Mouse (Mus musculus) intestine, postnatal 0 days (tissue): ENCODE measurements around the gene Spout1. TPM values are rescaled to one million over a fixed set of nuclear protein-coding genes. Genes with fewer than 3 reads are reported as not detected.

Source experiments
- ATAC-seq: fragments of 200-750 bp; cut with Nextera tagmentation; 2 replicates; pipeline ENCODE4 v1.8.0; 2017; ENCODE audit warnings: mild to moderate bottlenecking, moderate TSS enrichment, moderate library complexity
- H3K27ac ChIP-seq: fragments of 300-500 bp; sonication (generic); 2 replicates; pipeline ENCODE4 v1.5.1; 2014; ENCODE audit warnings: mild to moderate bottlenecking, low read depth, low read length, moderate library complexity
- H3K27me3 ChIP-seq: fragments of 300-500 bp; sonication (generic); replicated peaks from 2 replicates; pipeline ENCODE4 v1.6.1; 2014; ENCODE audit warnings: low read length, mixed read lengths; ENCODE audit not compliant: control insufficient read depth, insufficient read depth
- H3K36me3 ChIP-seq: fragments of 300-500 bp; sonication (generic); 2 replicates; pipeline ENCODE4 v1.6.1; 2014; ENCODE audit warnings: mild to moderate bottlenecking, moderate library complexity; ENCODE audit not compliant: control insufficient read depth, insufficient read depth
- H3K4me1 ChIP-seq: fragments of 300-500 bp; sonication (generic); replicated peaks from 2 replicates; pipeline ENCODE4 v1.6.1; 2014; ENCODE audit warnings: antibody characterized with exemption, low read length, mixed read lengths; ENCODE audit not compliant: control insufficient read depth, insufficient read depth
- H3K4me2 ChIP-seq: fragments of 300-500 bp; sonication (generic); replicated peaks from 2 replicates; pipeline ENCODE4 v1.6.1; 2014; ENCODE audit warnings: low read depth, mild to moderate bottlenecking, moderate library complexity
- H3K4me3 ChIP-seq: fragments of 300-500 bp; sonication (generic); 2 replicates; pipeline ENCODE4 v1.5.1; 2014; ENCODE audit warnings: low read depth, low read length
- H3K9ac ChIP-seq: fragments of 300-500 bp; sonication (generic); 2 replicates; pipeline ENCODE4 v1.6.1; 2014; ENCODE audit warnings: mild to moderate bottlenecking, low read depth, low read length
- H3K9me3 ChIP-seq: fragments of 300-500 bp; sonication (generic); 2 replicates; pipeline ENCODE4 v1.6.1; 2016; ENCODE audit warnings: mixed run types; ENCODE audit not compliant: control insufficient read depth
- CTCF ChIP-seq: sonication (generic); IDR thresholded peaks from 2 replicates; pipeline ENCODE4 v1.5.1; 2016; ENCODE audit warnings: low read depth, mild to moderate bottlenecking, control low read depth, antibody characterized with exemption, moderate library complexity
- WGBS: fragments of 180-500 bp; shearing (Covaris S2); extraction: QIAGEN DNeasy Blood & Tissue Kit; methylation state at CpG from one replicate; pipeline ENCODE4 v1.1.7; 2014; 5-methylcytosine and 5-hydroxymethylcytosine counted together
- polyA plus RNA-seq: library from polyadenylated mRNA; unstranded; fragments of >200 nt; fragmentation: Nextera tagmentation; extraction: Ambion mirVana; gene quantifications from 2 replicates; pipeline ENCODE4 v1.2.1, GENCODE M21; 2015

The Spout1 gene
- 17.3 and 18.7 TPM in 2 replicates for polyA plus RNA-seq

GRCm38 (mm10) chr2:30177700-30178675 is at the start of gene Spout1:
Spout1 (minus strand) TSS chr2:30178459.
- Histone ChIP-seq H3K4me3 (peak within 1 kb of the TSS; percentile 56), H3K4me1 (no peaks in the 10 kb centered on the region; the same call in 1 of the 2 replicates), H3K36me3 (peaks cover 35% of the 10 kb centered on the region), H3K4me2 (peak within 1 kb of the TSS; percentile 66), H3K9ac (peak within 1 kb of the TSS; percentile 48), H3K27ac (no peak within 1 kb of the TSS), H3K27me3 (no peaks in the 10 kb centered on the region), H3K9me3 (no peaks in the 10 kb centered on the region)
- TF ChIP-seq CTCF = no peak
- ATAC-seq = peak; percentile 96
- 1% methylated on average over 52 of the region's 54 CpGs for WGBS

- H3K4me1 ChIP-seq = no peaks in the 10 kb centered on the region
- no peak for TF ChIP-seq CTCF
- 91% methylated on average over 5 of the region's 5 CpGs for WGBS
- no peak overlapping the region for H3K27ac ChIP-seq
- no peaks in the 10 kb centered on the region for H3K27me3 ChIP-seq
- ATAC-seq = no peak
- no peak overlapping the region for H3K9ac ChIP-seq
- H3K4me3 ChIP-seq = no peak overlapping the region
- H3K4me2 ChIP-seq = no peak overlapping the region
- no peaks in the 10 kb centered on the region for H3K36me3 ChIP-seq
- H3K9me3 ChIP-seq = no peaks in the 10 kb centered on the region
Observed at GRCm38 (mm10) chr2:30216293-30216692, 38.0 kb upstream of the Spout1 start.

- no peaks in the 10 kb centered on the region for H3K27me3 ChIP-seq
- no peak for ATAC-seq
- H3K4me3 ChIP-seq = no peak overlapping the region
- no peaks in the 10 kb centered on the region for H3K4me1 ChIP-seq
- no peak overlapping the region for H3K9ac ChIP-seq
- H3K27ac ChIP-seq = no peak overlapping the region
- H3K9me3 ChIP-seq = no peaks in the 10 kb centered on the region
- no peaks in the 10 kb centered on the region for H3K36me3 ChIP-seq
- no peak for TF ChIP-seq CTCF
- H3K4me2 ChIP-seq = no peak overlapping the region
- WGBS = 72% methylated on average over 6 of the region's 6 CpGs
Observed at GRCm38 (mm10) chr2:30215493-30215892, 37.2 kb upstream of the Spout1 start.

- no peak overlapping the region for H3K9ac ChIP-seq
- no peaks in the 10 kb centered on the region for H3K9me3 ChIP-seq
- H3K36me3 ChIP-seq = no peaks in the 10 kb centered on the region
- no peak overlapping the region for H3K4me2 ChIP-seq
- 64% methylated on average over 3 of the region's 3 CpGs for WGBS
- no peak overlapping the region for H3K4me3 ChIP-seq
- no peaks in the 10 kb centered on the region for H3K4me1 ChIP-seq
- no peak for TF ChIP-seq CTCF
- ATAC-seq = no peak
- no peak overlapping the region for H3K27ac ChIP-seq
- H3K27me3 ChIP-seq = no peaks in the 10 kb centered on the region
Observed at GRCm38 (mm10) chr2:30214745-30215144, 36.5 kb upstream of the Spout1 start.

GRCm38 (mm10) chr2:30212951-30213350 is 34.7 kb upstream of the Spout1 start:
- no peak overlapping the region for H3K27ac ChIP-seq
- no peaks in the 10 kb centered on the region for H3K9me3 ChIP-seq
- no peak for TF ChIP-seq CTCF
- no peak overlapping the region for H3K4me2 ChIP-seq
- no peak for ATAC-seq
- H3K9ac ChIP-seq = no peak overlapping the region
- H3K27me3 ChIP-seq = no peaks in the 10 kb centered on the region
- no peaks in the 10 kb centered on the region for H3K4me1 ChIP-seq
- H3K36me3 ChIP-seq = no peaks in the 10 kb centered on the region
- H3K4me3 ChIP-seq = no peak overlapping the region
- WGBS = 52% methylated on average over 1 of the region's 1 CpGs

- Histone ChIP-seq H3K9ac (no peak overlapping the region), H3K4me3 (no peak overlapping the region), H3K36me3 (no peaks in the 10 kb centered on the region), H3K9me3 (no peaks in the 10 kb centered on the region), H3K27ac (no peak overlapping the region), H3K27me3 (no peaks in the 10 kb centered on the region), H3K4me2 (no peak overlapping the region), H3K4me1 (no peaks in the 10 kb centered on the region)
- ATAC-seq = no peak
- WGBS = 63% methylated on average over 4 of the region's 4 CpGs
- TF ChIP-seq CTCF = no peak
Observed at GRCm38 (mm10) chr2:30212169-30212545, 33.9 kb upstream of the Spout1 start.
